Mouse (Mus musculus): ENCODE results near the gene Ruvbl2. TPM values are rescaled to one million over a fixed set of nuclear protein-coding genes. Genes with fewer than 3 reads are reported as not detected.
A peak's percentile ranks its signal among the peaks of the same experiment; 100 is the strongest.

Gene Ruvbl2
- polyA plus RNA-seq, 1 experiment: 42.7 TPM

GRCm38 (mm10) chr7:45413864-45414739 is 23.8 kb downstream of the Ruvbl2 start:
- no peak overlapping the region for H3K27ac ChIP-seq (ENCODE audit: insufficient read depth, low read depth, low read length)
- H3K4me1 ChIP-seq (ENCODE audit: control insufficient read depth, insufficient read depth, low read length): no peaks in the 10 kb centered on the region; the same call in 1 of the 2 replicates
- H3K27me3 ChIP-seq (replicated peaks; ENCODE audit: control insufficient read depth, insufficient read depth, low read length): no peaks in the 10 kb centered on the region
- H3K36me3 ChIP-seq (ENCODE audit: control insufficient read depth, insufficient read depth, low read length): no peaks in the 10 kb centered on the region
- H3K4me3 ChIP-seq (ENCODE audit: insufficient read depth, low read depth, low read length): peak overlapping the region; percentile 38
- 3% methylated on average over 27 of the region's 27 CpGs for WGBS
- TF ChIP-seq POLR2A (IDR thresholded peaks at IDR 0.05; ENCODE audit: low read depth, low read length) (no peak), CTCF (conservative IDR thresholded peaks at IDR 0.05; ENCODE audit: insufficient read depth, insufficient read length, low read depth, low read length) (no peak)
- DNase-seq: no peak

GRCm38 (mm10) chr7:45413113-45413863 is 24.6 kb downstream of the Ruvbl2 start, which contains the start of gene Ntf5:
Ntf5 (plus strand) TSS chr7:45413695.
- no peaks in the 10 kb centered on the region for H3K27me3 ChIP-seq (replicated peaks; ENCODE audit: control insufficient read depth, insufficient read depth, low read length)
- DNase-seq: peak; percentile 27
- no peak within 1 kb of the TSS for H3K27ac ChIP-seq (ENCODE audit: insufficient read depth, low read depth, low read length)
- H3K36me3 ChIP-seq (ENCODE audit: control insufficient read depth, insufficient read depth, low read length): no peaks in the 10 kb centered on the region
- no peaks in the 10 kb centered on the region; the same call in 1 of the 2 replicates for H3K4me1 ChIP-seq (ENCODE audit: control insufficient read depth, insufficient read depth, low read length)
- TF ChIP-seq CTCF (conservative IDR thresholded peaks at IDR 0.05; ENCODE audit: insufficient read depth, insufficient read length, low read depth, low read length) (no peak), POLR2A (IDR thresholded peaks at IDR 0.05; ENCODE audit: low read depth, low read length) (no peak)
- H3K4me3 ChIP-seq (ENCODE audit: insufficient read depth, low read depth, low read length): peak within 1 kb of the TSS; percentile 38
- 4% methylated on average over 45 of the region's 45 CpGs for WGBS

GRCm38 (mm10) chr7:45412421-45412820 is 25.5 kb downstream of the Ruvbl2 start:
- WGBS: 78% methylated on average over 2 of the region's 2 CpGs
- Histone ChIP-seq H3K27me3 (replicated peaks; ENCODE audit: control insufficient read depth, insufficient read depth, low read length) (no peaks in the 10 kb centered on the region), H3K4me1 (ENCODE audit: control insufficient read depth, insufficient read depth, low read length) (no peaks in the 10 kb centered on the region; the same call in 1 of the 2 replicates)

GRCm38 (mm10) chr7:45409497-45410163 is 28.3 kb downstream of the Ruvbl2 start:
- WGBS: 85% methylated on average over 8 of the region's 8 CpGs
- TF ChIP-seq POLR2A (IDR thresholded peaks at IDR 0.05; ENCODE audit: low read depth, low read length): no peak
- TF ChIP-seq CTCF (conservative IDR thresholded peaks at IDR 0.05; ENCODE audit: insufficient read depth, insufficient read length, low read depth, low read length): no peak

More at GRCm38 (mm10) chr7:45412421-45412820, 25.5 kb downstream of the Ruvbl2 start:
- Histone ChIP-seq H3K4me3 (ENCODE audit: insufficient read depth, low read depth, low read length) (no peak overlapping the region), H3K36me3 (ENCODE audit: control insufficient read depth, insufficient read depth, low read length) (no peaks in the 10 kb centered on the region), H3K27ac (ENCODE audit: insufficient read depth, low read depth, low read length) (no peak overlapping the region)
- TF ChIP-seq POLR2A (IDR thresholded peaks at IDR 0.05; ENCODE audit: low read depth, low read length) (no peak), CTCF (conservative IDR thresholded peaks at IDR 0.05; ENCODE audit: insufficient read depth, insufficient read length, low read depth, low read length) (no peak)
- DNase-seq: no peak

GRCm38 (mm10) chr7:45408949-45409348 is 28.9 kb downstream of the Ruvbl2 start:
- no peak for TF ChIP-seq POLR2A (IDR thresholded peaks at IDR 0.05; ENCODE audit: low read depth, low read length)
- TF ChIP-seq CTCF (conservative IDR thresholded peaks at IDR 0.05; ENCODE audit: insufficient read depth, insufficient read length, low read depth, low read length): no peak
- no peak overlapping the region for H3K4me3 ChIP-seq (ENCODE audit: insufficient read depth, low read depth, low read length)
- no peak overlapping the region for H3K27ac ChIP-seq (ENCODE audit: insufficient read depth, low read depth, low read length)
- WGBS: 90% methylated on average over 17 of the region's 17 CpGs
- H3K27me3 ChIP-seq (replicated peaks; ENCODE audit: control insufficient read depth, insufficient read depth, low read length): no peaks in the 10 kb centered on the region
- DNase-seq: no peak
- no peaks in the 10 kb centered on the region; the same call in 1 of the 2 replicates for H3K4me1 ChIP-seq (ENCODE audit: control insufficient read depth, insufficient read depth, low read length)
- H3K36me3 ChIP-seq (ENCODE audit: control insufficient read depth, insufficient read depth, low read length): no peaks in the 10 kb centered on the region

More at GRCm38 (mm10) chr7:45409497-45410163, 28.3 kb downstream of the Ruvbl2 start:
- Histone ChIP-seq H3K27me3 (replicated peaks; ENCODE audit: control insufficient read depth, insufficient read depth, low read length) (no peaks in the 10 kb centered on the region), H3K4me3 (ENCODE audit: insufficient read depth, low read depth, low read length) (no peak overlapping the region), H3K27ac (ENCODE audit: insufficient read depth, low read depth, low read length) (no peak overlapping the region), H3K36me3 (ENCODE audit: control insufficient read depth, insufficient read depth, low read length) (no peaks in the 10 kb centered on the region), H3K4me1 (ENCODE audit: control insufficient read depth, insufficient read depth, low read length) (no peaks in the 10 kb centered on the region; the same call in 1 of the 2 replicates)
- no peak for DNase-seq

- DNase-seq: no peak
- TF ChIP-seq CTCF (conservative IDR thresholded peaks at IDR 0.05; ENCODE audit: insufficient read depth, insufficient read length, low read depth, low read length): no peak
- TF ChIP-seq POLR2A (IDR thresholded peaks at IDR 0.05; ENCODE audit: low read depth, low read length): no peak
- no peaks in the 10 kb centered on the region for H3K36me3 ChIP-seq (ENCODE audit: control insufficient read depth, insufficient read depth, low read length)
- WGBS: 73% methylated on average over 7 of the region's 7 CpGs
- H3K4me3 ChIP-seq (ENCODE audit: insufficient read depth, low read depth, low read length): no peak overlapping the region
- no peak overlapping the region for H3K27ac ChIP-seq (ENCODE audit: insufficient read depth, low read depth, low read length)
- no peaks in the 10 kb centered on the region for H3K27me3 ChIP-seq (replicated peaks; ENCODE audit: control insufficient read depth, insufficient read depth, low read length)
- H3K4me1 ChIP-seq (ENCODE audit: control insufficient read depth, insufficient read depth, low read length): no peaks in the 10 kb centered on the region
Observed at GRCm38 (mm10) chr7:45408351-45408750, 29.5 kb downstream of the Ruvbl2 start.

All from kidney, adult 2 months (tissue).